Mouse (Mus musculus) midbrain, embryonic 15.5 days (tissue): ENCODE measurements around the gene Srbd1. TPM values are rescaled to one million over a fixed set of nuclear protein-coding genes. Genes with fewer than 3 reads are reported as not detected.
A peak's percentile ranks its signal among the peaks of the same experiment; 100 is the strongest.

Experiments
- ATAC-seq: fragments of 200-750 bp; cut with Nextera tagmentation; replicated peaks from 2 replicates; pipeline ENCODE4 v1.8.0; 2017; ENCODE audit warnings: moderate TSS enrichment
- H3K27ac ChIP-seq: fragments of 300-500 bp; sonication (generic); 2 replicates; pipeline ENCODE4 v1.5.1; 2015; ENCODE audit warnings: mild to moderate bottlenecking, inconsistent platforms
- H3K27me3 ChIP-seq: fragments of 300-500 bp; sonication (generic); replicated peaks from 2 replicates; pipeline ENCODE4 v1.6.1; 2015; ENCODE audit warnings: inconsistent platforms
- H3K36me3 ChIP-seq: fragments of 300-500 bp; sonication (generic); replicated peaks from 2 replicates; pipeline ENCODE4 v1.6.1; 2015; ENCODE audit warnings: inconsistent platforms
- H3K4me1 ChIP-seq: fragments of 300-500 bp; sonication (generic); 2 replicates; pipeline ENCODE4 v1.6.1; 2015; ENCODE audit warnings: inconsistent platforms
- H3K4me2 ChIP-seq: fragments of 300-500 bp; sonication (generic); 2 replicates; pipeline ENCODE4 v1.6.1; 2015; ENCODE audit warnings: inconsistent platforms, mild to moderate bottlenecking, moderate library complexity
- H3K4me3 ChIP-seq: fragments of 300-500 bp; sonication (generic); 2 replicates; pipeline ENCODE4 v1.5.1; 2015; ENCODE audit warnings: mild to moderate bottlenecking, inconsistent platforms
- H3K9ac ChIP-seq: fragments of 300-500 bp; sonication (generic); 2 replicates; pipeline ENCODE4 v1.6.1; 2015; ENCODE audit warnings: mild to moderate bottlenecking, inconsistent platforms
- H3K9me3 ChIP-seq: fragments of 300-500 bp; sonication (generic); 2 replicates; pipeline ENCODE4 v1.6.1; 2016; ENCODE audit warnings: inconsistent platforms
- WGBS: fragments of 180-500 bp; shearing (Covaris S2); methylation state at CpG from one replicate; pipeline ENCODE4 v1.1.7; 2015; ENCODE audit warnings: mixed read lengths; 5-methylcytosine and 5-hydroxymethylcytosine counted together
- polyA plus RNA-seq: library from polyadenylated mRNA; unstranded; fragments of >200 nt; fragmentation: Nextera tagmentation; extraction: Ambion mirVana; gene quantifications from 2 replicates; pipeline ENCODE4 v1.2.1, GENCODE M21; 2015

Gene Srbd1
- polyA plus RNA-seq, 1 experiment from 2014 or later: 14.8 TPM

GRCm38 (mm10) chr17:85951771-85952170, 193.2 kb downstream of the Srbd1 start:
- H3K9ac ChIP-seq: no peak overlapping the region
- H3K4me2 ChIP-seq: no peak overlapping the region
- no peaks in the 10 kb centered on the region for H3K27me3 ChIP-seq
- H3K36me3 ChIP-seq: no peaks in the 10 kb centered on the region
- no peak overlapping the region for H3K27ac ChIP-seq
- H3K4me3 ChIP-seq: no peak overlapping the region
- 79% methylated on average over 2 of the region's 2 CpGs for WGBS
- ATAC-seq: no peak
- no peaks in the 10 kb centered on the region for H3K9me3 ChIP-seq
- peaks cover 4% of the 10 kb centered on the region; the same call in 1 of the 2 replicates for H3K4me1 ChIP-seq

- H3K4me1 ChIP-seq: peaks cover 4% of the 10 kb centered on the region; the same call in 1 of the 2 replicates
- H3K4me2 ChIP-seq: no peak overlapping the region
- H3K9ac ChIP-seq: no peak overlapping the region
- no peaks in the 10 kb centered on the region for H3K27me3 ChIP-seq
- no peaks in the 10 kb centered on the region for H3K36me3 ChIP-seq
- 26% methylated on average over 14 of the region's 14 CpGs for WGBS
- no peaks in the 10 kb centered on the region for H3K9me3 ChIP-seq
- no peak overlapping the region for H3K27ac ChIP-seq
- H3K4me3 ChIP-seq: no peak overlapping the region
- ATAC-seq: peak; percentile 71; the same call in 1 of the 2 replicates
Measured at GRCm38 (mm10) chr17:85949919-85950505, 195.0 kb downstream of the Srbd1 start.

- Histone ChIP-seq H3K27ac (no peak overlapping the region), H3K36me3 (no peaks in the 10 kb centered on the region), H3K4me1 (peaks cover 8% of the 10 kb centered on the region), H3K9ac (no peak overlapping the region), H3K9me3 (no peaks in the 10 kb centered on the region), H3K27me3 (no peaks in the 10 kb centered on the region), H3K4me2 (no peak overlapping the region), H3K4me3 (no peak overlapping the region)
- no peak for ATAC-seq
- WGBS: 63% methylated on average over 11 of the region's 11 CpGs
Measured at GRCm38 (mm10) chr17:85948911-85949909, 195.8 kb downstream of the Srbd1 start.

- H3K9ac ChIP-seq: no peak overlapping the region
- H3K27ac ChIP-seq: no peak overlapping the region
- H3K36me3 ChIP-seq: no peaks in the 10 kb centered on the region
- H3K4me2 ChIP-seq: no peak overlapping the region
- no peak overlapping the region for H3K4me3 ChIP-seq
- no peak for ATAC-seq
- H3K4me1 ChIP-seq: peaks cover 17% of the 10 kb centered on the region
- no peaks in the 10 kb centered on the region for H3K9me3 ChIP-seq
- WGBS: 86% methylated on average over 4 of the region's 4 CpGs
- no peaks in the 10 kb centered on the region for H3K27me3 ChIP-seq
Measured at GRCm38 (mm10) chr17:85944726-85945125, 200.2 kb downstream of the Srbd1 start.

- 0 out of 2 replicates have a peak overlapping the region, but pooled peaks have one; percentile 1 for H3K27ac ChIP-seq
- no peak overlapping the region; the same call in 1 of the 2 replicates for H3K4me2 ChIP-seq
- H3K9me3 ChIP-seq: no peaks in the 10 kb centered on the region
- 46% methylated on average over 12 of the region's 12 CpGs for WGBS
- H3K4me1 ChIP-seq: peaks cover 17% of the 10 kb centered on the region
- H3K27me3 ChIP-seq: no peaks in the 10 kb centered on the region
- no peak overlapping the region for H3K9ac ChIP-seq
- no peak overlapping the region for H3K4me3 ChIP-seq
- H3K36me3 ChIP-seq: no peaks in the 10 kb centered on the region
- peak; percentile 73 for ATAC-seq
Measured at GRCm38 (mm10) chr17:85943994-85944640, 200.9 kb downstream of the Srbd1 start.

- Histone ChIP-seq H3K9ac (no peak overlapping the region), H3K27me3 (no peaks in the 10 kb centered on the region), H3K9me3 (no peaks in the 10 kb centered on the region), H3K4me2 (peak overlapping the region; percentile 11), H3K36me3 (no peaks in the 10 kb centered on the region), H3K4me3 (no peak overlapping the region), H3K4me1 (peaks cover 17% of the 10 kb centered on the region), H3K27ac (0 out of 2 replicates have a peak overlapping the region, but pooled peaks have one; percentile 1)
- 23% methylated on average over 14 of the region's 14 CpGs for WGBS
- peak; percentile 87 for ATAC-seq
Measured at GRCm38 (mm10) chr17:85943551-85943981, 201.4 kb downstream of the Srbd1 start.

- no peaks in the 10 kb centered on the region for H3K27me3 ChIP-seq
- H3K9ac ChIP-seq: no peak overlapping the region
- H3K4me2 ChIP-seq: no peak overlapping the region; the same call in 1 of the 2 replicates
- 83% methylated on average over 5 of the region's 5 CpGs for WGBS
- H3K36me3 ChIP-seq: no peaks in the 10 kb centered on the region
- no peak overlapping the region for H3K4me3 ChIP-seq
- no peak overlapping the region for H3K27ac ChIP-seq
- H3K9me3 ChIP-seq: no peaks in the 10 kb centered on the region
- ATAC-seq: peak; percentile 53
- H3K4me1 ChIP-seq: peaks cover 17% of the 10 kb centered on the region
Measured at GRCm38 (mm10) chr17:85943071-85943470, 201.9 kb downstream of the Srbd1 start.

GRCm38 (mm10) chr17:85942123-85942522, 202.9 kb downstream of the Srbd1 start:
- Histone ChIP-seq H3K27me3 (no peaks in the 10 kb centered on the region), H3K4me2 (no peak overlapping the region), H3K36me3 (no peaks in the 10 kb centered on the region), H3K4me1 (peaks cover 17% of the 10 kb centered on the region), H3K27ac (no peak overlapping the region), H3K9ac (no peak overlapping the region), H3K9me3 (no peaks in the 10 kb centered on the region), H3K4me3 (no peak overlapping the region)
- ATAC-seq: no peak
- WGBS: 95% methylated on average over 5 of the region's 5 CpGs

- no peaks in the 10 kb centered on the region for H3K36me3 ChIP-seq
- no peak overlapping the region for H3K9ac ChIP-seq
- H3K9me3 ChIP-seq: no peaks in the 10 kb centered on the region
- peaks cover 17% of the 10 kb centered on the region for H3K4me1 ChIP-seq
- H3K27ac ChIP-seq: no peak overlapping the region
- no peak for ATAC-seq
- no peak overlapping the region for H3K4me3 ChIP-seq
- H3K4me2 ChIP-seq: no peak overlapping the region
- no peaks in the 10 kb centered on the region for H3K27me3 ChIP-seq
- WGBS: 88% methylated on average over 8 of the region's 8 CpGs
Measured at GRCm38 (mm10) chr17:85941141-85941738, 203.7 kb downstream of the Srbd1 start.

- no peaks in the 10 kb centered on the region for H3K36me3 ChIP-seq
- no peak overlapping the region for H3K4me3 ChIP-seq
- H3K9me3 ChIP-seq: no peaks in the 10 kb centered on the region
- 98% methylated on average over 4 of the region's 4 CpGs for WGBS
- no peak overlapping the region for H3K27ac ChIP-seq
- no peaks in the 10 kb centered on the region for H3K4me1 ChIP-seq
- no peak overlapping the region for H3K4me2 ChIP-seq
- ATAC-seq: no peak
- no peaks in the 10 kb centered on the region for H3K27me3 ChIP-seq
- no peak overlapping the region for H3K9ac ChIP-seq
Measured at GRCm38 (mm10) chr17:85937131-85937530, 207.8 kb downstream of the Srbd1 start.

- Histone ChIP-seq H3K4me1 (no peaks in the 10 kb centered on the region), H3K27ac (no peak overlapping the region), H3K4me2 (no peak overlapping the region), H3K9me3 (no peaks in the 10 kb centered on the region), H3K9ac (no peak overlapping the region), H3K27me3 (no peaks in the 10 kb centered on the region), H3K36me3 (no peaks in the 10 kb centered on the region), H3K4me3 (no peak overlapping the region)
- no peak for ATAC-seq
- 67% methylated on average over 10 of the region's 10 CpGs for WGBS
Measured at GRCm38 (mm10) chr17:85935268-85935667, 209.7 kb downstream of the Srbd1 start.
